Mouse (Mus musculus) erythroblast, embryonic 14.5 days (primary cell): Measurements from ENCODE around the gene Pla2g15.

Source experiments
- GATA1 ChIP-seq: IDR thresholded peaks from 2 replicates; pipeline ENCODE4 v1.6.1; 2012; ENCODE audit warnings: low read length, inconsistent platforms, mixed read lengths
- TAL1 ChIP-seq: IDR thresholded peaks from 3 replicates; pipeline ENCODE4 v1.6.1; 2012; ENCODE audit warnings: low read length, inconsistent platforms, mixed read lengths

DNA sequence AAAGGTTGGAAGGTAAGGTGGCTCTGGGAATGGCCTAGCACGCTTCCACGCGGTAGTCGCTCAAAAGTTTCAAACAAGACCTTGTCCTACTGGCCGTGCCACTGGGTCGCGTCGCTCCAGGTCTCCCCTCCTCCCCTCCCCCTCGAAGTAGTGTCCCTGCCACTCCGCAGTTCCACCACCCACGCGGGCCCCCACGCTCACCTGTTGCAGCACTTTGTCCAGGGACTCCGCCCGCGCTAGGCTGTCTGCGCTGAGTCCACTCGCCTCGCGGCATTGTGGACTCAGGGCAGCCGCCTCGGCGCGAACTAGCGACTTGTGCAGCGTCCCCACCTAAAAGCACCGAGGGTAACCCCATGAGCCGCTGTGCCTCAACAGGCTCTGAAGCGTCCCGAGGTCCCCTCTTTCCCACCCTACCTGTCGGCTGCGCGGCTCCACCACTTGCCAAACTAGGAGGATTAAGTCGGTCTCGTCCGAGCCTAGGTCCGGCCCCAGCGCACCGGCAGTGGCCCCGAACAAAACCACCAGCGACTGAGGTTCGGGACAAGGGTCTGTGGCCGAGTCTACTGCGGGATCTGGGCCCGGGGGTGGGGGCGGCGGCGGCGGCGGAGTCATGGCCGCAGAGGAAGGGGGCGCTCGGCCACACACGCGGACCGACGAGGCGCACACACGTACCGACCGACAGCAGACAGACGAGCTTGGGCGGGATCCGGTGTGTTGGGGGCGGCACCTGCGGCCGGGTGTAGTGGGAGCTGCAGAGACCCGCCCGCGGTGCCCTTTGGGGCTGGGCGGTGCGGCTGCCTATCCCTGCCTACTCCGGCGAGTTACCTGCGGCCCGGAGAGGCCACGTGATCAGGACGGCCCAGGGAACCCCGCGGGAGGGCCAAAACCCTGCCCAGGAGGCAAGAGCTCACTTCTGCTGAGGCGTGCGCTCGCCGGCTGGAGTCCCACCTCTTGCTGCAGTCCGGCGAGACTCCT is 13.8 kb upstream of the Pla2g15 start, which contains the start of gene Esrp2:
- TF ChIP-seq GATA1: no peak
- TF ChIP-seq TAL1: no peak
